Mouse (Mus musculus) MEL (cell line): ENCODE data around the gene Olfr657. TPM values are rescaled to one million over a fixed set of nuclear protein-coding genes. Genes with fewer than 3 reads are reported as not detected.

Experiments
- DNase-seq: peaks from one replicate; pipeline ENCODE4 v3.0.0; 2011; ENCODE audit warnings: low read depth, low spot score
- H3K27ac ChIP-seq: 2 replicates; pipeline ENCODE4 v1.5.1; 2012; ENCODE audit warnings: low read depth, mild to moderate bottlenecking, control low read depth, low read length, moderate library complexity; ENCODE audit not compliant: control insufficient read depth
- H3K27me3 ChIP-seq, 2 experiments: fragments of 150-350 bp in 1 of 2; sonication (generic) in 1 of 2; 2 replicates each; pipeline ENCODE4 v1.6.1; 2012; ENCODE audit warnings: low read length in 2 of 2, mild to moderate bottlenecking in 2 of 2, improper control_type of control experiment in 1 of 2, moderate library complexity in 1 of 2; ENCODE audit not compliant: insufficient read depth in 2 of 2, control insufficient read depth in 1 of 2
- H3K36me3 ChIP-seq, 2 experiments: 2 replicates each; pipeline ENCODE4 v1.6.1; 2012 to 2014; ENCODE audit warnings: low read length in 2 of 2, improper control_type of control experiment in 1 of 2, inconsistent platforms in 1 of 2, mild to moderate bottlenecking in 1 of 2; ENCODE audit not compliant: insufficient read depth in 2 of 2, control insufficient read depth in 1 of 2
- H3K4me1 ChIP-seq, 2 experiments: fragments of 150-350 bp in 1 of 2; sonication (generic) in 1 of 2; 2 replicates each; pipeline ENCODE4 v1.6.1; 2012; ENCODE audit warnings: low read length in 2 of 2, improper control_type of control experiment in 1 of 2, mild to moderate bottlenecking in 1 of 2; ENCODE audit not compliant: insufficient read depth in 2 of 2, control insufficient read depth in 1 of 2
- H3K4me3 ChIP-seq, 2 experiments: fragments of 150-350 bp in 1 of 2; sonication (generic) in 1 of 2; 2 replicates each; pipeline ENCODE4 v1.5.1; 2012; ENCODE audit warnings: low read depth in 2 of 2, low read length in 2 of 2, mild to moderate bottlenecking in 2 of 2, moderate library complexity in 2 of 2, control low read depth in 1 of 2, improper control_type of control experiment in 1 of 2; ENCODE audit not compliant: control insufficient read depth in 1 of 2, insufficient read depth in 1 of 2
- H3K79me2 ChIP-seq: 2 replicates; pipeline ENCODE4 v1.6.1; 2012; ENCODE audit warnings: mild to moderate bottlenecking, low read length, moderate library complexity; ENCODE audit not compliant: control insufficient read depth, poor library complexity, insufficient read depth
- H3K9ac ChIP-seq: 2 replicates; pipeline ENCODE4 v1.6.1; 2012; ENCODE audit warnings: low read depth, mild to moderate bottlenecking, control low read depth, low read length, moderate library complexity; ENCODE audit not compliant: control insufficient read depth, poor library complexity, severe bottlenecking
- H3K9me3 ChIP-seq: fragments of 150-350 bp; sonication (generic); replicated peaks from 2 replicates; pipeline ENCODE4 v1.6.1; 2012; ENCODE audit warnings: mild to moderate bottlenecking, low read length, improper control_type of control experiment, moderate library complexity; ENCODE audit not compliant: insufficient read depth
- CHD1 ChIP-seq: IDR thresholded peaks from 2 replicates; pipeline ENCODE4 v1.6.1; 2012; ENCODE audit warnings: low read depth, mild to moderate bottlenecking, inconsistent platforms, low read length, improper control_type of control experiment
- CHD2 ChIP-seq: IDR thresholded peaks from 2 replicates; pipeline ENCODE4 v1.6.1; 2011; ENCODE audit warnings: low read length, improper control_type of control experiment
- CTCF ChIP-seq, 3 experiments: IDR thresholded peaks in 2 of 3; conservative IDR thresholded peaks in 1 of 3; 2 replicates each; pipeline ENCODE4 v1.5.1; 2011 to 2012; ENCODE audit warnings: low read length in 3 of 3, low read depth in 2 of 3, mild to moderate bottlenecking in 2 of 3, improper control_type of control experiment in 1 of 3, inconsistent platforms in 1 of 3, mixed read lengths in 1 of 3, moderate library complexity in 1 of 3; ENCODE audit not compliant: control insufficient read depth in 1 of 3, insufficient read depth in 1 of 3, poor library complexity in 1 of 3, severe bottlenecking in 1 of 3
- E2F4 ChIP-seq: IDR thresholded peaks from 2 replicates; pipeline ENCODE4 v1.6.1; 2011; ENCODE audit warnings: low read depth, low read length, improper control_type of control experiment, borderline replicate concordance
- ELF1 ChIP-seq: IDR thresholded peaks from 2 replicates; pipeline ENCODE4 v1.6.1; 2014; ENCODE audit warnings: low read depth, mild to moderate bottlenecking, inconsistent platforms, low read length, improper control_type of control experiment, moderate library complexity
- GABPA ChIP-seq: IDR thresholded peaks from 2 replicates; pipeline ENCODE4 v1.6.1; 2012; ENCODE audit warnings: low read depth, mild to moderate bottlenecking, inconsistent platforms, low read length, improper control_type of control experiment, moderate library complexity
- GATA1 ChIP-seq: IDR thresholded peaks from 2 replicates; pipeline ENCODE4 v1.6.1; 2011; ENCODE audit warnings: low read depth, low read length, improper control_type of control experiment
- HCFC1 ChIP-seq: IDR thresholded peaks from 2 replicates; pipeline ENCODE4 v1.6.1; 2012; ENCODE audit warnings: low read depth, mild to moderate bottlenecking, inconsistent platforms, low read length, improper control_type of control experiment, moderate library complexity
- JUND ChIP-seq: IDR thresholded peaks from 2 replicates; pipeline ENCODE4 v1.6.1; 2011; ENCODE audit warnings: low read depth, mild to moderate bottlenecking, improper control_type of control experiment, low read length
- KAT2A ChIP-seq: conservative IDR thresholded peaks from 2 replicates; pipeline ENCODE4 v1.6.1; 2012; ENCODE audit warnings: low read depth, low read length, improper control_type of control experiment, inconsistent platforms
- MAFK ChIP-seq: IDR thresholded peaks from 2 replicates; pipeline ENCODE4 v1.6.1; 2011; ENCODE audit warnings: low read depth, mild to moderate bottlenecking, low read length, improper control_type of control experiment, borderline replicate concordance
- MAX ChIP-seq: IDR thresholded peaks from 2 replicates; pipeline ENCODE4 v1.6.1; 2011; ENCODE audit warnings: low read length, improper control_type of control experiment
- MEF2A ChIP-seq: IDR thresholded peaks from 2 replicates; pipeline ENCODE4 v1.6.1; 2014; ENCODE audit warnings: low read depth, mild to moderate bottlenecking, inconsistent platforms, low read length, improper control_type of control experiment; ENCODE audit not compliant: poor library complexity, insufficient replicate concordance, severe bottlenecking; ENCODE audit errors: extremely low read depth
- NELFE ChIP-seq: IDR thresholded peaks from 2 replicates; pipeline ENCODE4 v1.6.1; 2011; ENCODE audit warnings: low read depth, low read length, improper control_type of control experiment
- RCOR1 ChIP-seq: IDR thresholded peaks from 2 replicates; pipeline ENCODE4 v1.6.1; 2012; ENCODE audit warnings: low read depth, mild to moderate bottlenecking, inconsistent platforms, low read length, improper control_type of control experiment
- SIN3A ChIP-seq: IDR thresholded peaks from 2 replicates; pipeline ENCODE4 v1.6.1; 2012; ENCODE audit warnings: low read length, improper control_type of control experiment, inconsistent platforms
- TCF12 ChIP-seq: IDR thresholded peaks from 2 replicates; pipeline ENCODE4 v1.6.1; 2014; ENCODE audit warnings: low read depth, mild to moderate bottlenecking, inconsistent platforms, low read length, improper control_type of control experiment, moderate library complexity
- UBTF ChIP-seq: IDR thresholded peaks from 2 replicates; pipeline ENCODE4 v1.6.1; 2012; ENCODE audit warnings: low read depth, mild to moderate bottlenecking, inconsistent platforms, low read length, improper control_type of control experiment, moderate library complexity, borderline replicate concordance; ENCODE audit not compliant: insufficient read depth
- USF1 ChIP-seq: IDR thresholded peaks from 2 replicates; pipeline ENCODE4 v1.6.1; 2014; ENCODE audit warnings: low read depth, mild to moderate bottlenecking, inconsistent platforms, low read length, improper control_type of control experiment, moderate library complexity
- USF2 ChIP-seq, 2 experiments: IDR thresholded peaks; 2 replicates each; pipeline ENCODE4 v1.6.1; 2011 to 2012; ENCODE audit warnings: improper control_type of control experiment in 2 of 2, low read length in 2 of 2, borderline replicate concordance in 1 of 2, inconsistent platforms in 1 of 2, low read depth in 1 of 2, mild to moderate bottlenecking in 1 of 2; ENCODE audit not compliant: insufficient read depth in 1 of 2
- ZC3H11A ChIP-seq: IDR thresholded peaks from 2 replicates; pipeline ENCODE4 v1.6.1; 2012; ENCODE audit warnings: low read depth, mild to moderate bottlenecking, inconsistent platforms, low read length, improper control_type of control experiment
- ZKSCAN1 ChIP-seq: IDR thresholded peaks from 2 replicates; pipeline ENCODE4 v1.6.1; 2012; ENCODE audit warnings: low read depth, mild to moderate bottlenecking, inconsistent platforms, low read length, improper control_type of control experiment, moderate library complexity
- ZMIZ1 ChIP-seq: IDR thresholded peaks from 2 replicates; pipeline ENCODE4 v1.6.1; 2012; ENCODE audit warnings: low read depth, mild to moderate bottlenecking, inconsistent platforms, low read length, improper control_type of control experiment, moderate library complexity
- polyA plus RNA-seq, 2 experiments: library from polyadenylated mRNA; stranded (reverse) in 1 of 2; unstranded in 1 of 2; fragments of >175 nt in 1 of 2; fragments of >200 nt in 1 of 2; gene quantifications; 2 replicates each; pipeline versions ENCODE4 v1.2.1 to v1.2.4; 2012; ENCODE audit warnings: low replicate concordance in 2 of 2, low read depth in 1 of 2; ENCODE audit not compliant: insufficient read length in 2 of 2, insufficient read depth in 1 of 2, missing spikeins in 1 of 2
- total RNA-seq: library from RNA; depleted of rRNA; stranded (reverse); fragments of 300-350 nt; gene quantifications from 2 replicates; pipeline ENCODE4 v1.2.3, GENCODE M21; 2012; rRNA removed

The Olfr657 gene
- total RNA-seq (not detected in 2 replicates), polyA plus RNA-seq (not detected)

GRCm38 (mm10) chr7:104624494-104624893 is at the start of gene Olfr657:
Gene Olfr657 (plus strand): TSS chr7:104624794.
- no peak for DNase-seq

DNA sequence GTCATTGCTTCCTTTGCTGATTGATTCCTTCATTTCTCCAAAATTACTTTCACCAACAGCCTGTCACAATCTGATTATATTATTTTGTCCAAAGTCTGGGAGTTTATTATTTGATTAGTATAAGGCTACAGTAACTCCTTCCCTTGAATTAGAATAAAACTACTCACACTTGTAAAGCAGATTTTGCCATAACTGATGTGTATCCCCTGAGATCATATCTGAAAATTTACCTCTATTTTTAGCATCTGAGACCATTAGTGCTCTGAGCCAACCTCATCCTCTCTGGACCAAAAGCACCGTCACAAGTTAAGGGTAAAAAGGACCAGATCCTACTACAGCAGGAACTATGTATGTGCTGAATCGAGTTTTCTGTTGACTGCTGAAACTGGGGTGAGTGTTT is 47.6 kb upstream of the Olfr657 start, which contains the start of gene Olfr653:
Olfr653 (plus strand) TSS at position 301 of the 400 bp plus-strand sequence.
- Histone ChIP-seq H3K27me3 (no peaks in the 10 kb centered on the region), H3K36me3 (no peaks in the 10 kb centered on the region), H3K27ac (no peak within 1 kb of the TSS), H3K9me3 (no peaks in the 10 kb centered on the region), H3K4me3 (no peak within 1 kb of the TSS), H3K4me1 (no peaks in the 10 kb centered on the region), H3K9ac (no peak within 1 kb of the TSS), H3K79me2 (no peaks in the 10 kb centered on the region)
- no peak for DNase-seq
- TF ChIP-seq MAX = no peak
- no peak for TF ChIP-seq SIN3A
- no peak for TF ChIP-seq ELF1
- no peak for TF ChIP-seq ZKSCAN1
- no peak for TF ChIP-seq TCF12
- TF ChIP-seq USF1 = no peak
- no peak for TF ChIP-seq ZMIZ1
- no peak for TF ChIP-seq ZC3H11A
- TF ChIP-seq USF2 (IDR thresholded peaks at IDR 0.05; ENCODE audit: borderline replicate concordance in 1 of 2, insufficient read depth in 1 of 2, low read depth in 1 of 2, low read length in 2 of 2) = no peak
- no peak for TF ChIP-seq GABPA
- TF ChIP-seq NELFE = no peak
- TF ChIP-seq CHD2 = no peak
- TF ChIP-seq UBTF = no peak
- no peak for TF ChIP-seq CTCF (IDR thresholded peaks at IDR 0.05 in 2 of 3, conservative IDR thresholded peaks at IDR 0.05 in 1 of 3; ENCODE audit: control insufficient read depth in 1 of 3, insufficient read depth in 1 of 3, low read depth in 2 of 3, low read length in 3 of 3, poor library complexity in 1 of 3, severe bottlenecking in 1 of 3)
- TF ChIP-seq MAFK = no peak

More at GRCm38 (mm10) chr7:104624494-104624893, at the start of gene Olfr657:
- Histone ChIP-seq H3K27ac (no peak within 1 kb of the TSS), H3K9ac (no peak within 1 kb of the TSS), H3K9me3 (no peaks in the 10 kb centered on the region), H3K4me3 (no peak within 1 kb of the TSS), H3K36me3 (no peaks in the 10 kb centered on the region), H3K4me1 (no peaks in the 10 kb centered on the region), H3K27me3 (no peaks in the 10 kb centered on the region), H3K79me2 (no peaks in the 10 kb centered on the region)
- TF ChIP-seq ELF1 (no peak), UBTF (no peak), JUND (no peak), HCFC1 (no peak), CHD1 (no peak), GATA1 (no peak), USF1 (no peak), KAT2A (no peak), CTCF (IDR thresholded peaks at IDR 0.05 in 2 of 3, conservative IDR thresholded peaks at IDR 0.05 in 1 of 3; ENCODE audit: control insufficient read depth in 1 of 3, insufficient read depth in 1 of 3, low read depth in 2 of 3, low read length in 3 of 3, poor library complexity in 1 of 3, severe bottlenecking in 1 of 3) (no peak), E2F4 (no peak), RCOR1 (no peak), MEF2A (no peak)
